Mouse (Mus musculus) E14TG2a.4 (cell line): ENCODE data around the gene Pla2g12a.

Experiments used
- CTCF ChIP-seq: conservative IDR thresholded peaks from 2 replicates; pipeline ENCODE4 v1.5.1; 2014; ENCODE audit warnings: low read length
- NANOG ChIP-seq: IDR thresholded peaks from 2 replicates; pipeline ENCODE4 v1.6.1; 2014; ENCODE audit warnings: borderline replicate concordance, low read length, mixed read lengths
- POU5F1 ChIP-seq: IDR thresholded peaks from 2 replicates; pipeline ENCODE4 v1.6.1; 2014; ENCODE audit warnings: low read length, borderline replicate concordance

- no peak for TF ChIP-seq POU5F1
- no peak for TF ChIP-seq CTCF
- TF ChIP-seq NANOG = no peak
Measured at GRCm38 (mm10) chr3:129879913-129880312, 1.5 kb downstream of the Pla2g12a start.
